Mouse (Mus musculus): ENCODE data around the gene Akr1d1. TPM values are rescaled to one million over a fixed set of nuclear protein-coding genes. Genes with fewer than 3 reads are reported as not detected.

Gene Akr1d1
- polyA plus RNA-seq, 1 experiment from 2014 or later, result not detected

DNA sequence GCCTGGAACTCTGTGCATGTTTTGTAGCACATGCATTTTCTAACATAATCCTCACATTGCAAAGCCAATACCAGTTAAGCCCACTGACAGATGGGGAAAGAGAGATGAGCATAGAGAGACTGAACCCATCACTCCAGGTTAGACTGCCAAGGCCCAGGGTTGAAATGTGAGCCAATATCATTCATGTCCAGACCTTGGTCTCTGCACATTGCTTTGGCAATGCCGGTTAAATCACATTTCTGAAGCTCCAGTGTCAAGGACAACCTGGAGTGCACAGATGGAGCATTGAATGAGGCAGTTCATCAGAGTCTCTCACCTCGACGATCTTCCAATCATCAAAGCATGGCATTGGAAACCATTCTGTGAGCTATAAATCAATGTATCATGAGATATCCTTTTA lies 2.1 kb downstream of the Akr1d1 start:
- Histone ChIP-seq H3K4me2 (no peak overlapping the region), H3K4me3 (no peak overlapping the region), H3K36me3 (no peaks in the 10 kb centered on the region), H3K27me3 (no peaks in the 10 kb centered on the region), H3K9ac (no peak overlapping the region), H3K27ac (no peak overlapping the region), H3K9me3 (replicated peaks) (no peaks in the 10 kb centered on the region), H3K4me1 (replicated peaks) (no peaks in the 10 kb centered on the region)
- 88% methylated on average over 3 of the region's 3 CpGs for WGBS
- ATAC-seq (replicated peaks; ENCODE audit: insufficient number of reproducible peaks, insufficient read depth, low FRiP score, low read depth), result no peak

DNA sequence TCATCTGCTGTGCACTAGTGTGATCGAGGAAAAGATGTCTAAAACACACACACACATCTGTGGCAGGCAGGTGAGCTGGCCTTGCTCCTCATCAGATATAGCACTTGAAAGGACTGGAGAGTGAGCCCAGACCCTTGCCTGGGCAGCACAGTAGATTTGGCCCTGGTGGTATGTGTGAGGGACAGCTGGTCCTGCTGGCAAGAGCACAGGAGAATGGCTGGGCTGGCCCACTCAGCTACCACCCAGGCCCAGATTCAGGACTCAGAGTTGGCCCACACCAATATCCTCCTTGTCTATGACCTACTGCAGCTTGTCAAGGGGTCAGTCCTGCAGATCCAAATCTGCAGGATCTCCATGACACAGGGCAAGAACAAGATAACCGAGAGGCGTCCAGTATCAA lies 6.9 kb downstream of the Akr1d1 start:
- Histone ChIP-seq H3K27me3 (no peaks in the 10 kb centered on the region), H3K9me3 (replicated peaks) (no peaks in the 10 kb centered on the region), H3K4me1 (replicated peaks) (no peaks in the 10 kb centered on the region), H3K27ac (no peak overlapping the region), H3K4me3 (no peak overlapping the region), H3K36me3 (no peaks in the 10 kb centered on the region), H3K9ac (no peak overlapping the region), H3K4me2 (no peak overlapping the region)
- 66% methylated on average over 3 of the region's 3 CpGs for WGBS
- no peak for ATAC-seq (replicated peaks; ENCODE audit: insufficient number of reproducible peaks, insufficient read depth, low FRiP score, low read depth)

DNA sequence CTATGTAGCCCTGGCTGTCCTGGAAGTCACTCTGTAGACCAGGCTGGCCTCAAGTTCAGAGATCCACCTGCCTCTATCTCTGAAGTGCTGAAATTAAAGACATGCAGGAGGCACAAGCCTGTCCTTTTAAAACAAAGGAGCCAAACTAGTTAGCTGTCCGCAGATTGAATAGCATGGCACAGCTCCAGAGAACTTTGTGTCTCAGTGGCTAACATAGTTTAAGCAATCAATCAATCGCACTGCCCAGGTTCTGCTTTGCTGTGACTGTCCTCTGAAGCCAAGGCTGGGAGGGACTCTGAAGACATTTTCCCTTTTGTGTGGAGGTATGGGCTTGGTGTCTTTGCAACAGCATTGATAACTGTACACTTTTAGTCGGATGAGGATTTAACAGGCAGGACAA lies 7.8 kb downstream of the Akr1d1 start:
- ATAC-seq (replicated peaks; ENCODE audit: insufficient number of reproducible peaks, insufficient read depth, low FRiP score, low read depth), result no peak
- no peak overlapping the region for H3K27ac ChIP-seq
- H3K4me3 ChIP-seq, result no peak overlapping the region
- WGBS, result 81% methylated on average over 3 of the region's 3 CpGs
- no peaks in the 10 kb centered on the region for H3K36me3 ChIP-seq
- no peaks in the 10 kb centered on the region for H3K9me3 ChIP-seq (replicated peaks)
- no peaks in the 10 kb centered on the region for H3K27me3 ChIP-seq
- no peak overlapping the region for H3K9ac ChIP-seq
- H3K4me1 ChIP-seq (replicated peaks), result no peaks in the 10 kb centered on the region
- H3K4me2 ChIP-seq, result no peak overlapping the region

DNA sequence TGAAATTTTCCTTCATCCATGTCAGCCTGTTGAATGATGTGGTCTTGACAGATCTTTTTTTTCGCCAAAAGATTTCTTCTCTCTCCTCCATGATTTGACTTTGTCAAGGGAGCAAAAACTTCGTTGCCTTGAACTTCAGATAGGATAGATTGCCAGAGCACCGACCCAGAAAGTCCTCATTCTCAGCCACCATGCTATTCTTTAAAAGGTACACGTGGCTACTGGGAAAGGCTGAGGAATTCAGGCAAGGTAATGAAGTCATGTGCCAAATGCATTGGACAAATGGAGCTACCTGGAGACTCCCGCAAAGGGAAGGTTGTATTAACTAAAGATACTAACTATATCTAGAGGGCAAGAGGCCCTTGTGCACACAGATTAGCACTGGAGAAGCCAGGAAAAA lies 8.8 kb downstream of the Akr1d1 start:
- H3K27ac ChIP-seq, result no peak overlapping the region
- H3K27me3 ChIP-seq, result no peaks in the 10 kb centered on the region
- no peaks in the 10 kb centered on the region for H3K36me3 ChIP-seq
- no peaks in the 10 kb centered on the region for H3K9me3 ChIP-seq (replicated peaks)
- no peak overlapping the region for H3K4me2 ChIP-seq
- H3K9ac ChIP-seq, result no peak overlapping the region
- H3K4me3 ChIP-seq, result no peak overlapping the region
- no peak for ATAC-seq (replicated peaks; ENCODE audit: insufficient number of reproducible peaks, insufficient read depth, low FRiP score, low read depth)
- WGBS, result 80% methylated on average over 5 of the region's 5 CpGs
- no peaks in the 10 kb centered on the region for H3K4me1 ChIP-seq (replicated peaks)

- Histone ChIP-seq H3K9me3 (replicated peaks) (no peaks in the 10 kb centered on the region), H3K27me3 (no peaks in the 10 kb centered on the region), H3K9ac (no peak overlapping the region), H3K4me3 (no peak overlapping the region), H3K27ac (no peak overlapping the region), H3K4me2 (no peak overlapping the region), H3K36me3 (no peaks in the 10 kb centered on the region), H3K4me1 (replicated peaks) (no peaks in the 10 kb centered on the region)
- 73% methylated on average over 9 of the region's 9 CpGs for WGBS
- no peak for ATAC-seq (replicated peaks; ENCODE audit: insufficient number of reproducible peaks, insufficient read depth, low FRiP score, low read depth)
Observed at GRCm38 (mm10) chr6:37539403-37539802, 9.4 kb downstream of the Akr1d1 start.

DNA sequence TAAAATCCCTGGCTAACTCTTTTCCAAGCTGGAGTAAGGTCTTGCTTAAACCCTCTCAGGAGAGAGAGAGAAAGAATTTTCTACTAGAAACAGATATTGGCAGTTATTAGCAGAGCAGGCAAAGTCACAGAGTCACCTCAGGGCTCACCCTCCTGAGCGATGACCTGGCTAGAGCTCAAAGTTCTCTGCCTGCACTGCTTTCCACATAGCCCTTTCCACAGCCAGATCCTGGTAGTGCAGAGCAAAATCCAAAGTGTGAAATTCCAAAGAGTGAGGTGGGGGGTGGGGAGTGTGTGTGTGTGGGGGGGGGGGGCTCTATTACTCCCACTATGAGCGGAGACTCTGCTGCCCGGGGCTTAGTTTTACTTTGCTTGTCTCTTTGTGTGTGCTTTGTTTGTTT lies 10.1 kb downstream of the Akr1d1 start:
- Histone ChIP-seq H3K9ac (no peak overlapping the region), H3K4me2 (no peak overlapping the region), H3K27ac (no peak overlapping the region), H3K27me3 (no peaks in the 10 kb centered on the region), H3K4me1 (replicated peaks) (no peaks in the 10 kb centered on the region), H3K9me3 (replicated peaks) (no peaks in the 10 kb centered on the region), H3K4me3 (no peak overlapping the region), H3K36me3 (no peaks in the 10 kb centered on the region)
- WGBS, result 28% methylated on average over 3 of the region's 3 CpGs
- no peak for ATAC-seq (replicated peaks; ENCODE audit: insufficient number of reproducible peaks, insufficient read depth, low FRiP score, low read depth)

GRCm38 (mm10) chr6:37541171-37541570 lies 11.2 kb downstream of the Akr1d1 start:
- 83% methylated on average over 3 of the region's 3 CpGs for WGBS
- H3K27ac ChIP-seq, result no peak overlapping the region
- no peak overlapping the region for H3K9ac ChIP-seq
- ATAC-seq (replicated peaks; ENCODE audit: insufficient number of reproducible peaks, insufficient read depth, low FRiP score, low read depth), result no peak
- H3K4me2 ChIP-seq, result no peak overlapping the region
- no peaks in the 10 kb centered on the region for H3K36me3 ChIP-seq
- H3K9me3 ChIP-seq (replicated peaks), result no peaks in the 10 kb centered on the region
- no peak overlapping the region for H3K4me3 ChIP-seq
- H3K4me1 ChIP-seq (replicated peaks), result no peaks in the 10 kb centered on the region
- no peaks in the 10 kb centered on the region for H3K27me3 ChIP-seq

- Histone ChIP-seq H3K4me2 (no peak overlapping the region), H3K27me3 (no peaks in the 10 kb centered on the region), H3K9ac (no peak overlapping the region), H3K4me3 (no peak overlapping the region), H3K9me3 (replicated peaks) (no peaks in the 10 kb centered on the region), H3K27ac (no peak overlapping the region), H3K4me1 (replicated peaks) (no peaks in the 10 kb centered on the region), H3K36me3 (no peaks in the 10 kb centered on the region)
- 84% methylated on average over 3 of the region's 3 CpGs for WGBS
- ATAC-seq (replicated peaks; ENCODE audit: insufficient number of reproducible peaks, insufficient read depth, low FRiP score, low read depth), result no peak
Observed at GRCm38 (mm10) chr6:37542145-37542544, 12.2 kb downstream of the Akr1d1 start.

DNA sequence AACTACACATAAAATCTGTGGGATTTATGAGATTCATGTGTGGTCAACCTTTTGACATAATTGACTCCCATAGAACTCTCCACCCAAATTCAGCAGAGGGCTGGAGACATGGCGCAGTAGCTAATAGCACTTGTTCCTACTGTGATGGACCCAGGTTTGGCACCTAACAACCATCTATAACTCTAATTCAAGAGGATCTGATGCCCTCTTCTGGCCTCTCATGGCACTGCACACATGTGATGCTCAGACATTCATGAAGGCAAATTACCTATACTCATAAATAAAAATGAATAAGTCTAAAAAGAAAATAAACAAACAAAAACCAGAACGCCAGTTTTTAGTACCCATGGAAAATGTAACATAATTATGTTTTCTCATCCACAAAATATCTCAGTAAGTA lies 22.8 kb downstream of the Akr1d1 start:
- Histone ChIP-seq H3K4me3 (no peak overlapping the region), H3K9ac (no peak overlapping the region), H3K27me3 (no peaks in the 10 kb centered on the region), H3K36me3 (no peaks in the 10 kb centered on the region), H3K4me1 (replicated peaks) (no peaks in the 10 kb centered on the region), H3K4me2 (no peak overlapping the region), H3K9me3 (replicated peaks) (no peaks in the 10 kb centered on the region), H3K27ac (no peak overlapping the region)
- WGBS, result 77% methylated on average over 2 of the region's 2 CpGs
- no peak for ATAC-seq (replicated peaks; ENCODE audit: insufficient number of reproducible peaks, insufficient read depth, low FRiP score, low read depth)

DNA sequence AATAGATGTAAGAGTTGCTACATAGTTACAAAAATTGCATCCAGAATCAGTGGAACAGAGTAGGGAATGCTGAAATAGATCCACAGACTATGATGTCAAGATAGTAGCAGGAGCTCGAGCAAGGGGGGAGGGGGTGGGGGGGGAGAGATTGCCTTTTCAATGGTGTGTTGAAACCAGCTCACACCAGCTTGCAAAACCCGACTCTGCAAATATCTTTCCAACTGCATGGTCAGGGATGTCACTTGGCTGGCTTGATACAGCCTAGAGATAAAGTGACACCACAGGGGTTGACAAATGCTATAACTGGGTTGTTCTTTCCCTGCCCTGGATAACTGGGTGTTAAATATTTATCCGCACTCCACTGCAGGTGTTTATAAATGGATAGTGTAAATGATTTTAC lies 24.0 kb downstream of the Akr1d1 start:
- Histone ChIP-seq H3K9me3 (replicated peaks) (no peaks in the 10 kb centered on the region), H3K27me3 (no peaks in the 10 kb centered on the region), H3K9ac (no peak overlapping the region), H3K4me3 (no peak overlapping the region), H3K4me1 (replicated peaks) (no peaks in the 10 kb centered on the region), H3K36me3 (no peaks in the 10 kb centered on the region), H3K27ac (no peak overlapping the region), H3K4me2 (no peak overlapping the region)
- WGBS, result 51% methylated on average over 3 of the region's 3 CpGs
- ATAC-seq (replicated peaks; ENCODE audit: insufficient number of reproducible peaks, insufficient read depth, low FRiP score, low read depth), result no peak

GRCm38 (mm10) chr6:37554327-37554726 lies 24.4 kb downstream of the Akr1d1 start:
- 87% methylated on average over 1 of the region's 1 CpGs for WGBS
- Histone ChIP-seq H3K4me3 (no peak overlapping the region), H3K9ac (no peak overlapping the region), H3K4me1 (replicated peaks) (no peaks in the 10 kb centered on the region), H3K36me3 (no peaks in the 10 kb centered on the region), H3K27me3 (no peaks in the 10 kb centered on the region), H3K4me2 (no peak overlapping the region), H3K27ac (no peak overlapping the region), H3K9me3 (replicated peaks) (no peaks in the 10 kb centered on the region)
- ATAC-seq (replicated peaks; ENCODE audit: insufficient number of reproducible peaks, insufficient read depth, low FRiP score, low read depth), result no peak

- H3K4me1 ChIP-seq (replicated peaks), result no peaks in the 10 kb centered on the region
- H3K9ac ChIP-seq, result no peak overlapping the region
- no peaks in the 10 kb centered on the region for H3K36me3 ChIP-seq
- no peak for ATAC-seq (replicated peaks; ENCODE audit: insufficient number of reproducible peaks, insufficient read depth, low FRiP score, low read depth)
- H3K27ac ChIP-seq, result no peak overlapping the region
- no peaks in the 10 kb centered on the region for H3K27me3 ChIP-seq
- no peak overlapping the region for H3K4me3 ChIP-seq
- H3K4me2 ChIP-seq, result no peak overlapping the region
- WGBS, result 76% methylated on average over 3 of the region's 3 CpGs
- no peaks in the 10 kb centered on the region for H3K9me3 ChIP-seq (replicated peaks)
Observed at GRCm38 (mm10) chr6:37563861-37564260, 33.9 kb downstream of the Akr1d1 start.

GRCm38 (mm10) chr6:37567363-37567762 lies 37.4 kb downstream of the Akr1d1 start:
- no peaks in the 10 kb centered on the region for H3K9me3 ChIP-seq (replicated peaks)
- ATAC-seq (replicated peaks; ENCODE audit: insufficient number of reproducible peaks, insufficient read depth, low FRiP score, low read depth), result no peak
- H3K4me2 ChIP-seq, result no peak overlapping the region
- no peak overlapping the region for H3K27ac ChIP-seq
- H3K4me1 ChIP-seq (replicated peaks), result no peaks in the 10 kb centered on the region
- no peak overlapping the region for H3K4me3 ChIP-seq
- 90% methylated on average over 1 of the region's 1 CpGs for WGBS
- no peaks in the 10 kb centered on the region for H3K27me3 ChIP-seq
- no peak overlapping the region for H3K9ac ChIP-seq
- no peaks in the 10 kb centered on the region for H3K36me3 ChIP-seq

All from heart, embryonic 15.5 days (tissue).